Mouse (Mus musculus) R1 (cell line): ENCODE measurements around the gene Gm3415.
"Not testable (repeated sequence)": the region's sequence is repeated elsewhere in the genome, so short reads cannot be mapped to it uniquely, and the experiment has no call there.

Experiments used
- DNase-seq: peaks from one replicate; pipeline ENCODE4 v3.0.0-alpha.2; 2018; ENCODE audit warnings: low read depth, low spot score

Gm3415 gene

DNA sequence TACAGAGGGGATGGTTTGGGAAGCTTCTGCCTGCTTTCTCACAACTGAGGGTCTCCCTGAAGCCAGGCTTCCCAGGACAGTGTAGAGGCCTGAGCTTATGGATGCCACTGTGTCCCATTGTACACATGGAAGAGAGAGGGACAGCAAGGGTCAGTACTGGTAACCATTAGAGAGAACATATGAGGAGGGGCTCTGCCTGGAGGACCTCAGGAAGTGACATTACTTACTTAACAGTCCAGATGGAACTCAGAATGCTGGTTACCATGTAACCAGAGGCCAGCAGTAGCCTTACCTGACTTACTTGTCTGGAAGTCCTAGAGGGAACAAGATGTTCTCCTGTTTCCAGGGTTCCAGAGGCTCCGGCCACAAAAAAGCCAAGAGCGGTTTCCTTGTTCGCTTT is at the start of gene Gm3415:
TSS of gene Gm3415 (plus strand) at position 301 of the 400 bp plus-strand sequence.
- not testable (repeated sequence) for DNase-seq

DNA sequence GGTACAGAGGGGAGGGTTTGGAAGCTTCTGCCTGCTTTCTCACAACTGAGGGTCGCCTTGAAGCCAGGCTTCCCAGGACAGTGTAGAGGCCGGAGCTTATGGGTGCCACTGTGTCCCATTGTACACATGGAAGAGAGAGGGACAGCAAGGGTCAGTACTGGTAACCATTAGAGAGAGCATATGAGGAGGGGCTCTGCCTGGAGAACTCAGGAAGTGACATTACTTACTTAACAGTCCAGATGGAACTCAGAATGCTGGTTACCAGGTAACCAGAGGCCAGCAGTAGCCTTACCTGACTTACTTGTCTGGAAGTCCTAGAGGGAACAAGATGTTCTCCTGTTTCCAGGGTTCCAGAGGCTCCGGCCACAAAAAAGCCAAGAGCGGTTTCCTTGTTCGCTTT is 42.1 kb upstream of the Gm3415 start, which contains the start of gene Gm3402:
TSS of gene Gm3402 (plus strand) at position 301 of the 400 bp plus-strand sequence.
- not testable (repeated sequence) for DNase-seq

DNA sequence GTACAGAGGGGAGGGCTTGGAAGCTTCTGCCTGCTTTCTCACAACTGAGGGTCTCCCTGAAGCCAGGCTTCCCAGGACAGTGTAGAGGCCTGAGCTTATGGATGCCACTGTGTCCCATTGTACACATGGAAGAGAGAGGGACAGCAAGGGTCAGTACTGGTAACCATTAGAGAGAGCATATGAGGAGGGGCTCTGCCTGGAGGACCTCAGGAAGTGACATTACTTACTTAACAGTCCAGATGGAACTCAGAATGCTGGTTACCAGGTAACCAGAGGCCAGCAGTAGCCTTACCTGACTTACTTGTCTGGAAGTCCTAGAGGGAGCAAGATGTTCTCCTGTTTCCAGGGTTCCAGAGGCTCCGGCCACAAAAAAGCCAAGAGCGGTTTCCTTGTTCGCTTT is 30.4 kb upstream of the Gm3415 start, which contains the start of gene Gm3404:
TSS of gene Gm3404 (plus strand) at position 301 of the 400 bp plus-strand sequence.
- DNase-seq: not testable (repeated sequence)

DNA sequence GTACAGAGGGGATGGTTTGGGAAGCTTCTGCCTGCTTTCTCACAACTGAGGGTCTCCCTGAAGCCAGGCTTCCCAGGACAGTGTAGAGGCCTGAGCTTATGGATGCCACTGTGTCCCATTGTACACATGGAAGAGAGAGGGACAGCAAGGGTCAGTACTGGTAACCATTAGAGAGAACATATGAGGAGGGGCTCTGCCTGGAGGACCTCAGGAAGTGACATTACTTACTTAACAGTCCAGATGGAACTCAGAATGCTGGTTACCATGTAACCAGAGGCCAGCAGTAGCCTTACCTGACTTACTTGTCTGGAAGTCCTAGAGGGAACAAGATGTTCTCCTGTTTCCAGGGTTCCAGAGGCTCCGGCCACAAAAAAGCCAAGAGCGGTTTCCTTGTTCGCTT is 18.6 kb upstream of the Gm3415 start, which contains the start of gene Gm3409:
TSS of gene Gm3409 (plus strand) at position 301 of the 400 bp plus-strand sequence.
- DNase-seq: not testable (repeated sequence)

DNA sequence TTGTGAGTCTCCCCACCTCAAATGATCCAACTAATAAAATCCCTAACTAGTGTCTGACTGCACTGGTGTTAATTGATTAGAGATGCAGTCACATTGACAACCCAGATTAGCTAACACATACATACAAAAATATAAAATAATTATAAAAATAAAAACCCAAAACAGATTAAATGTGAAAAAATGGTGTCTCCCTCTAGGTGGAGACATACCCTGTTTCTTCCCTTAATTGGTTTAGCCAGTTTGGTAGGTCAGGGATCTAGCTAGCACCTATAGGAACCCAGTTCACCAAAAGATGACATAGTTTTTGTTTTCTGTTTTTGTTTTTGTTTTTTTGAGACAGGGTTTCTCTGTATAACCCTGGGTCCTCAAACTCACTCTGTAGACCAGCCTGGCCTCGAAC is 8.3 kb downstream of the Gm3415 start:
- DNase-seq: no peak

DNA sequence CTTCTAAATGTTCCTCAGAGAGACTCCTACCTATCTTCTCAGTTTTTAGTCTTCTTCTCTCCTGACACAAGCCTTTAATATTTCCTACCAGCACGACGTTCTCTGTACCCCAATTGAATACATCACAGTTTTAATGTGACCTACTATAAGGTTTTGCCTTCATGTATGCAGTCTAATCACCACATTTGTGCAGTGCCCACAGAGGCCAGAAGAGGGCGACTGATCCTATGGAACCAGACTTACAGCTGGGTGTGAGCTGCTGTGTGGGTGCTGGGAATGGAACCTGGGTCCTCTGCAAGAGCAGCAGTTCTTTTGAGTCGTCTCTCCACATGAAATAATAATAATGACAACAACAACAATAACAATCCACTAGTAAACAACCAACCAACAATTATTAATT is 11.1 kb downstream of the Gm3415 start:
- peak; percentile 86 for DNase-seq

DNA sequence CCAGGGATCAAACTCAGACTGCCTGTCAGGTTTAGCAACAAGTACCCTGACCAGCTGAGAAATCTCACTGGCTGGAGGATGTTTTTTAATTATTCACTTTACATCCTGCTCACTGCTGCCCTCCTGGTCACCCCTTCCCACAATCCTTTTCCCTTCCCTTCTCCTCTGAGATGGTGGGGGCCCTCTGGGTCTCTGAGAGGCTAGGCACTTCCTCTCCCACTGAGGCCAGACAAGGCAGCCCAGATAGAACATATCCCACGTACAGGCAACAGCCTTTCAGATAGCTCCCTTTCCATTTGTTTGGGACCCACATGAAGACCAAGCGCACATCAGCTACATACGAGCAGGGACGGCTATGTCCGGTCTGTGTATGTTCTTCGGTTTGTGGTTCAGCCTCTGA is 14.2 kb downstream of the Gm3415 start:
- DNase-seq: not testable (repeated sequence)

DNA sequence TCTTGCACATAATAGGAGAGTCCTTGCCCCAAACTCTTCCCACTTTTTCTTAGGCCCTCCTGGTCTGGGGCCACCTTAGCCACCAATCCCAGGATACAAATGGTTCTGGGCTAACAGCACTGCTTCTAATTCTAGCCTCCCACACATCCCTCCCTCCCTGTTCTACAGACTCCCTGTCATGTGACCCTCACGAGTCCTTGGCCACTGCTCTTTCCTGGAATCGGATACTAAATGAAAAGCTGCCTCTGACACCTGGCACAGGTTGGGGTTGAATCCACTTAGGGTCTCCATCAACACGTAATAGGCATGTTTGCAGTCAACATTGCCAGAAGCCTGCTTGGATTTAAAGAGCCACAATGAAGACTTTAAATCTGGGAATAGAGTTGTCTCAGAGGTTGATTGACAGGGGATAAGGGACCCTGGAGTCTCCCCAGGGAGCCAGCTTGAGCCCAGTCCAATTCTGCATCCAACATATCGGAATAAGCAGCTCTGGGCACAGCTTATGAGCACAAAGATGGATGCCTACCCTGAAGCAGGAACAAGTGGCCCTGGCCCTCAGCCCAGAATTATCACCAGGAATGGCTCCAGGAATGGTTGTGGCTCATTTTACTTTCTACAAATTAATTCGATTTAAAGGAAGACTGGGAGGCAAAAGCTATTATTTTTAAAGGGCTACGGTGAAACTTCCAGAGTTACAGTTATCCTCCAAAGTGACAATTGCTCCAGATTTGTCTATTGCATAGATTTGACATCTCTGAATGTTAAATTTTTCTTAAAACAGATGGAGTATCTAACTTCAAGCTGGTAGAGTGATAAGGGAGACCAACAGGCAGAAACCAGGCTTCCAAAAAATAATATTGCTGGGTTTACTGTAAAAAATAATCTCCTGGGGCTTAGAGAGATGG is 16.1 kb downstream of the Gm3415 start:
- not testable (repeated sequence) for DNase-seq

DNA sequence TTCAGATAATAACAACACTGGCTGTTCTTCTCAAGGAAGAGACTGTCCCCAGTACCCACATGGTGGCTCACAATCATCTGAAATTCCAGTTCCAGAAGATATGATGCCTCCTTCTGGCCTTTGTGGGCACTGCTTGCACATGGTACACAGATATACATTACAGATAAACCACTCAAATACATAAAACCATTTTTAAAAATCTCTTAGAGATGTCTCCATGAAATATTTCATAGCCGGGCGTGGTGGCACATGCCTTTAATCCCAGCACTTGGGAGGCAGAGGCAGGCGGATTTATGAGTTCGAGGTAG is 16.8 kb downstream of the Gm3415 start:
- not testable (repeated sequence) for DNase-seq

DNA sequence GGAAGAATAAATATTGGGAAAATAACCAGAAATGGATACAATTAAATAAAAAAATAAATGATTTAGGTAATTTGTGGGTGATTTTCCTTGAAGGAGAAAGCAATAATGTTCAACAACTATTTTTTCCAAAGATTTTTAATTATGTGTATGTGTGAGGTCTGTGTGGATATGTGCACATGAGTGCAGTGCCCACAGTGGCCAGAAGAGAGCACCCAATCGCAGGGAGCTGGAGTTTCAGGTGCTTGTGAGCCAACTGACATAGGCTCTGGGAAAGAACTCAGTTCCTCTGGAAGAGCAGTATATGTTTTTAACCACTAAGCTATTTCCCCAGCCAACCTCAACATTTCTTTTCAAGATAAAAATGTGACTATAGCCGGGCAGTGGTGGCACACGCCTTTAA is 20.7 kb downstream of the Gm3415 start:
- peak; percentile 55 for DNase-seq

DNA sequence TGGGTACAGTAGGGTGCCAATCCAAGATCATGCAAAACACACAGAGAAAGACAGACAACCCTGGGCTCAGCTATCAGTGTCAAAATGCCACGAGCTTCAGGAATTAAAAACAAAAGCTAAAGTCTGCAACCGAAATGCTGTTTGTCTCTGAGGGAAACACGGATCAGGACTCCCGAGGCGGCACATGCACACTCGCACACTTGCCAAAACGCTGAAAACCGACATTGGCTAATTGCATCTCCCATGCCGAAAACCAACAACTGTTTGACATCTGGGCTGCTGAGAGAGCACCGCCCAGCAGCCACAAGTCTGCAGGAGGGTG is 28.2 kb downstream of the Gm3415 start:
- DNase-seq: no peak

DNA sequence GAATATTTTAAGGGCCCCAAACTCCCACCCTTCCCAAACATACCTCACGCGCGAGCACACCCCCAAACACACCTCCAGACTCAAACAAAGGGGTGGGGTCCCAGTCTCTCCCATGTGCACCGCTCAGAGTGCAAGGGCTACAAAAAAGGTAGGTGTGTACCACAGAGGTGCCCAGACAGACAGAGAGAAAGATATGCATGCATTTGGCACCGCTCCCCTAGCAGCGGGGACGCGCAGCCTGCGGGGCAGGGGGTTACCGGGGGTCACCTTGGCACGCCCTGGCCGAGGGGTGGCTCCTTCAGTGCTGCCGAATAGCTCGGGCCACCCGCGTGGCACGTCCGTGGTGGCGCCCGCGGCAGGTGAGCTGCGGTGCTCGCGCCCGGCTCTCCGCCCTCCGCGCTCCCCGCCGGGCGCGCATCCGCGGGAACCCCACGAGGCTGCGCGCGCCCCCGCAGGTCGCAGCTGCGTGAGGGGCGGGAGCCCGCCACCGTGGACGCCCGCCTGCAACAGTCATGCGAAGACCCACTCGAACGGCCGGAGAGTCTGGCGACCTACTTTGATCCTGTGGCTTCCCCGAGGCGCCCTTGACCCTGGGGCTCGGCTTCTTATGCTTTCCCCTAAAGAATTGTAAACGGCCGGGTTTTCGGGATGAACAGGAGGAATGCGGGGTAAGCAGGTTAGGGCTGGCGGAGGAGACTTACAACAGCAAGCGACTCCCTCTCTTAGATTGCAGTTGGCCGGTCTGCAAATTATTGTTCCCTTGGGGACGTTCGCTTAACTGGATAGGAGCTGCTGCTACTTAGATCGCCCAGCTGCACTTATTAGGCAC is 28.8 kb downstream of the Gm3415 start, which contains the start of gene Gpr12:
TSS of gene Gpr12 (minus strand) at position 762 of the 829 bp plus-strand sequence.
- peak; percentile 72 for DNase-seq

DNA sequence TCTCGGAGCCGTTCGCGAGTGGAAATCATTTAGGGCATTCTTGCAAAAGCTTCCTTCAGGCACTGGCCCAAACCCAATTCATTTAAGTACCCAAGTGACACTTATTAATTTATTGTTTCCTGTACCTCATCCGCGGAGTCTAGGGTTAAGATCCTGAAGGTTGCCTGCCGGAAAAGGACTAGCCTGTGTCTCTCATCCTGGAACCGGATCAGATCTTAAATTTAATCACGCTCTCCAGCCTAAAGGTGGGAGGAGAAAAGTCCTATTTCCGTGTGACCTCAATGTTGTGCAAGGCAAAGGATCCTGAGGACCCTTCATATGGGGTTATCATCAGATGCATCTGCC is 29.3 kb downstream of the Gm3415 start:
- DNase-seq: no peak

DNA sequence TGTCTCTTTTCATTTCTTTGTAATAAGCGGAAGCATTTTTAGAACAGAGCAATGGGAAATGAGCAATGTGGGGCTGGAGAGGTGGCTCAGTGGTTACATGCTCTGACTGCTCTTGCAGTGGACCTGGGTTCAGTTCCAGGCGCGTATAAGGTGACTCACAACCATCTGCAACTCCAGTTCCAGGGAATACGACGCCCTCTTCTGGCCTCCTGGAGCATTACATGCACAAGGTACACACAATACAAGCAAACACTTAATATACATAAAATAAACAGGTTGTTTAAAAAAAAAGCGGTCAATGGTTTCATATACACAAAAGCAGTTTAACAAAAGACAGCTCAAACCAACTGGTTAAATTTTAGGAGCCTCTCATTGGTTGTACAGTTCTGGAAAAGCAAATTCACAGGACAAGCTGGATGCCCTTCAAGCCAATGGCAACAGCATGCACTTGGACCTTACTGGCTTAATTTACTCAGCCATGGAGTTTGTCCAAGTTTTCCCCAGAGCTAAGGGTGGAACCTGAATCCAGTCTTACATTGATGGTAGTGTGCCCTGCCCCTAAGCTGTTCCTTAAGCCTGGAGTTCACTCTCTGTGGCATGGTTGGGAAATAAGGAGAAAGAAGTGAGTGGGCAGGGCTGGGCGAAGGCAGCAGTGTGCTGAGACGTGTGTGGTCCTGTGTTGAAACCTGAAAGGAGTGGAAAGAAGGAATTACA is 30.6 kb downstream of the Gm3415 start:
- peak; percentile 21 for DNase-seq

DNA sequence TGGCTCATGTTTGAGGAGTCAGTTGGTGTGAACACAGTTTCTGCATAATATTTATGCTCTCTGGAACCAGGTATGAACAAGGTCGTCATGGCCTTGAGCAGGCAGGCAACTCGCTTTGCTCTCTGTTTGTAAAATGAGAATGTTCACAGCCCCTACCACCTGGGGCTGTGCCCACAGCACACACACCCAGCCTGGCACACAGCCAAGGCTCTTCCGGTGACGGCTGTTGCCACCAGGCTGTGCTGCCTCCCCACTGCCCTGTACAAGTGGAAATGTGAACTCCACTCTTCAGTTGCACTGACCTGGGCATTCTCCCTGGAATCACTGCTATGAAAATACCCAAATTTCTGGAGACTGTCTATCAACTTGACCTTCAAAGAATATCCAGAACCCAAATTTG is 35.1 kb downstream of the Gm3415 start:
- no peak for DNase-seq

DNA sequence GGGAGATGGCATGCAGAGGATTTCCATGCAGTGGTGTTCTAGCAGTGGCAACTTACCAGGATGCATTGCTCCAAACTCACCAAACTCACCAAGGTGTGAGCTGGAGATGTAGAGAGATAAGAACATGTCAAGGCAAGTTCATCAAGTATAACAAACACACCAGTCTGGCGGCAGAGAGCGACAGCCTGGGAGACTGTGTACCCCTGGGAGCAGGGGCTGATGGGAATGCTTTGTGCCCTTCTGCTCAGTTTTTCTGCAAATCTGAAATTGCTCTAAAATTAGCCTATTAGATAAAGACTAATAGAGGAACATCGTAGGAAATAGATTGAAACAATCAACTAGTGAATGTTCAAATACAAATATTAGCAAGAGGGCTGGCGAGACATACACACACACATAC is 35.7 kb downstream of the Gm3415 start:
- DNase-seq: no peak

DNA sequence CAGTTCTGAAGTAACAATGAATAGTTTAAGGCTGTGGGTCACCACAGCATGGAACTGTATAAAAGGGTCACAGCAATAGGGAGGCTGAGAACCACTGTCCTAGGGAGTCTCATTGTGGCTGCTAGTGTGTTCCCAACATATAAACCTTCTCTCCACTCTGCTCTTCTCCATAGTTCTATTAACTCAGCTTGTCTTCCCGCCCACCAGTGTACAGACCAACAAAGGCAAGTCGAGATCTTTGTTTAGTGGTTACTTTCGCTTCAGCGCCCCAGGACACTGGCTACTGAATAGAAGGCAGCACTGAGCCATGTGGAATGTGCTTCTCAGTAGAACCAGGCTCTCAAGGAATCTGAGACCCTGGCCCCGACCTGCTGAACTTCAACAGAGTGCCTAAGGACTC is 36.6 kb downstream of the Gm3415 start:
- DNase-seq: peak; percentile 66

DNA sequence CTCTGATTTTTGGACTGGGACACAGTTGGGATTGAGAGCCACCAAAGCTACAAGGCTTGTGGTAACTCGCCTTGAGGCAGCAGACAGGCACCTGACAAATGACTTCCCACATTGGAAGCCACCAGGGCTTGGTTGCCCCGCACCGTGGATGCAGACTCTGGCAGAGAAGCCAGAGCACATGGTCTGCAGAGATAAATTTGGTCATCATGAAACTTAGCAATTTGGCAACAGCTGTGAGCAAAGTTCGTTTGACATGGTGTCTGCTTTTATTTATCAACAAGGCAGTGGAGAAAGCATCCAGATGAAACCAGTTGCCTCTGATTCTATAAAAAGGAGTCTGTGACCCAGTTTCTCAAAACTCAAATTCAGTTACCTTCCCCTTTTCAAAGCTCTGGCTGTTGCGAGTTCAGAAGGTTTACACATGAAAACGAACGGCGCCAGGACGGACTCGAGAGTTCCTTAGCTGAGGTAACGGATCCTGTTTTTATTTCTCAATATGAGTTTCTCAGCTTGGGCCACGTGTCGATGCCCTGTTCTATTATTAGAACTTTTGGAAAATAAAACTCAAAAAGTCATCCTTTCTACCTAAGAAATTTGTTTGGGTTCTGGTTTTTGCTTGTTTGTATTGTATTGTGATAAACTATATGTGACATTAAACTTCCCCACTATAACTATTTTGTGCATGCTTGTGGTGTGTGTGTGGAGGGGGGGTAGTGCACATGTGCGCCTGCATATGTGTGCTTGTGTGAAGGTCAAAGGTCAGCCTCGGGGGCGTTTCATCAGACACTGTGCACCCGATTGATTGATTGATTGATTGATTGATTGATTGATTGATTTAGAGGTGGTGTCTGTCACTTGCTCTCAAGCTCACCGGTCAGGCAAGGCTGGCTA is 40.9 kb downstream of the Gm3415 start:
- no peak for DNase-seq

DNA sequence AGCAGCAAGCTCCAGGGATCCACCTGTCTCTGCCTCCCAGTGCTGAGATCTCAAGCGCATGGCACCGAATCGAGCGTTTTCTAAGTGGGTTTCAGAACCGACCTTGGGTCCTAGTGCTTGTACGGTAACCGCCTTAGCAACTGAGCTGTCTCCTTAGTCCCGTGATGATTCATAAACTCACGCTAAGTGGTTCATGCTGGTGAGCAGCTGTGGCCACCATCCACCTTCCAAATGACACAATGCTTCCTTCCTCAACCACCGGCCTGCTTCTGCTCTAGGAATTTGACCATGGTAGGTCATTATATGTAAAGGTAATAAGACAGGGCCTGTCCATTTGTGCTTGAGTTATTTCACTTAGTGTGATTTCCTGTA is 41.6 kb downstream of the Gm3415 start:
- no peak for DNase-seq

DNA sequence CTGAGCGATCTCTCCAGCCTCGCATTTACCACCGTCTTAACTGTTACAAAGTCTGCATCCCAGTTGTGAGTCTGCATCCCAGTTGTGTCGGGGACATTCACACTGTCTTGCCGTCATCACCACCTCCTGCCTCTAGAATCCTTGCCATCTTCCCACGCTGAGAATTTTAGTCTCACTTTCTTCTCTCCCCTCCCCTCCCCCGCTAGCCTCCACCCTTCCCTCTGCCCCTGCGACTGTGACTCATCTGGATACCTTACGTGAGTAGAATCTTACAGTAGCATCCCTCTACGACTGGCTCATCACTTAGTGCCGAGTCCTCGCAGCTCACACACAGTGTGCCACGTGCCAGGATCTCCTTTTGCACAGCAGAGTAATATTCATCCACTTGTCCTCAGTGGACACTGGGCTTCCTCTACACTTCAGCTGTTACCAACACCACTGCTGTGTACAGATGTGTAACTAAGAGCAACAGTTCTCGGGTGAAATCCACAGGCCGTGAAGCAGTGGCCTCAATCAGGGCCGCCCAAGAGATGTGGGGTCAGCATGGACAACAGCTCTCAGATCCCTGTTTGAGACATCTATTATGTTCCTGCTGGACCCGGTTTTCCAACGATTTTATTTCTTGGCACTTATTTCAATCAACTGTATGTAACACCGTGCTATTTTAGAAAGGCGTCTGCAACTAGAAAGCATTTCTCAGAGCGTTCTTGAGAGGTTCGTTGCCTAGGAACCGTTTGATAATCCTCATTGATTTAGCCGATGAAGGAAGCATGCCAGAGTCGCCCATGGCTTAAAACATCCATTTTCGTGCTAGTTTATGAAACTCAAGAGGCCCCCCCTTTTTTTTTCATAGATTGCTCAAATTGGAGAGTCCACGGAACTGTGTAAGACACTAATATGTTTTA is 42.5 kb downstream of the Gm3415 start:
- DNase-seq: no peak
